Mouse (Mus musculus) bone marrow, adult 2 months (tissue): ENCODE data around the gene Fancm. TPM values are rescaled to one million over a fixed set of nuclear protein-coding genes. Genes with fewer than 3 reads are reported as not detected.

Source experiments
- H3K27ac ChIP-seq: fragments of 200-500 bp; 2 replicates; pipeline ENCODE4 v1.5.1; 2012; ENCODE audit warnings: low read depth, mild to moderate bottlenecking, control low read depth, inconsistent platforms, low read length; ENCODE audit not compliant: control insufficient read depth, poor library complexity, insufficient read depth
- H3K4me1 ChIP-seq: fragments of 200-500 bp; 2 replicates; pipeline ENCODE4 v1.6.1; 2011; ENCODE audit warnings: low read length; ENCODE audit not compliant: control insufficient read depth, insufficient read depth
- H3K4me3 ChIP-seq: fragments of 200-500 bp; replicated peaks from 2 replicates; pipeline ENCODE3; 2011; ENCODE audit warnings: mild to moderate bottlenecking, low read depth, low read length, control low read depth; ENCODE audit not compliant: control insufficient read depth
- CTCF ChIP-seq: fragments of 200-500 bp; IDR thresholded peaks from 2 replicates; pipeline ENCODE4 v1.5.1; 2011; ENCODE audit warnings: low read length, control low read depth; ENCODE audit not compliant: control insufficient read depth, insufficient read depth
- POLR2A ChIP-seq: fragments of 200-500 bp; IDR thresholded peaks from 2 replicates; pipeline ENCODE4 v1.6.1; 2011; ENCODE audit warnings: low read depth, mild to moderate bottlenecking, control low read depth, low read length, borderline replicate concordance; ENCODE audit not compliant: control insufficient read depth
- WGBS: fragments of 180-500 bp; shearing (Covaris S2); methylation state at CpG from one replicate; pipeline ENCODE4 v1.1.7; 2018; 5-methylcytosine and 5-hydroxymethylcytosine counted together
- polyA plus RNA-seq: library from polyadenylated mRNA; stranded (reverse); fragments of >200 nt; gene quantifications from 2 replicates; pipeline ENCODE4 v1.2.4, GENCODE M21; 2011; ENCODE audit warnings: low replicate concordance; ENCODE audit not compliant: missing spikeins, insufficient read depth, insufficient read length

The Fancm gene
- polyA plus RNA-seq, 1 experiment = 5.1 TPM

- no peak overlapping the region for H3K27ac ChIP-seq
- H3K4me1 ChIP-seq = no peaks in the 10 kb centered on the region; the same call in 1 of the 2 replicates
- no peak overlapping the region for H3K4me3 ChIP-seq
- TF ChIP-seq CTCF (no peak), POLR2A (no peak)
- 0% methylated on average over 2 of the region's 2 CpGs for WGBS
These were observed 10.2 kb upstream of the Fancm start for GRCm38 (mm10) chr12:65065241-65065640.

GRCm38 (mm10) chr12:65066234-65066633, 9.2 kb upstream of the Fancm start:
- Histone ChIP-seq H3K27ac (no peak overlapping the region), H3K4me3 (no peak overlapping the region), H3K4me1 (no peaks in the 10 kb centered on the region; the same call in 1 of the 2 replicates)
- WGBS = 7% methylated on average over 3 of the region's 3 CpGs
- TF ChIP-seq CTCF (no peak), POLR2A (no peak)

- Histone ChIP-seq H3K4me3 (no peak overlapping the region), H3K27ac (no peak overlapping the region), H3K4me1 (no peaks in the 10 kb centered on the region; the same call in 1 of the 2 replicates)
- TF ChIP-seq CTCF (no peak), POLR2A (no peak)
- 66% methylated on average over 4 of the region's 4 CpGs for WGBS
These were observed 7.0 kb upstream of the Fancm start for GRCm38 (mm10) chr12:65068409-65068808.

GRCm38 (mm10) chr12:65072911-65073610, 2.3 kb upstream of the Fancm start:
- H3K27ac ChIP-seq = peak overlapping the region; percentile 91
- 2% methylated on average over 21 of the region's 21 CpGs for WGBS
- peak overlapping the region; percentile 92 for H3K4me3 ChIP-seq
- TF ChIP-seq POLR2A = no peak
- TF ChIP-seq CTCF = no peak
- H3K4me1 ChIP-seq = no peaks in the 10 kb centered on the region; the same call in 1 of the 2 replicates

GRCm38 (mm10) chr12:65073611-65074178, 1.7 kb upstream of the Fancm start, which contains the start of gene Fkbp3:
Gene Fkbp3 (minus strand): TSS chr12:65074007.
- Histone ChIP-seq H3K4me3 (peak within 1 kb of the TSS; percentile 92), H3K4me1 (no peaks in the 10 kb centered on the region; the same call in 1 of the 2 replicates), H3K27ac (peak within 1 kb of the TSS; percentile 91)
- WGBS = under 1% methylated on average over 49 of the region's 49 CpGs
- TF ChIP-seq POLR2A (peak; percentile 94; the same call in 1 of the 2 replicates), CTCF (no peak)

GRCm38 (mm10) chr12:65074651-65075050, 752 bp upstream of the Fancm start:
- Histone ChIP-seq H3K27ac (no peak overlapping the region), H3K4me3 (no peak overlapping the region), H3K4me1 (no peaks in the 10 kb centered on the region; the same call in 1 of the 2 replicates)
- no peak for TF ChIP-seq CTCF
- TF ChIP-seq POLR2A = no peak
- WGBS = 41% methylated on average over 7 of the region's 7 CpGs

- Histone ChIP-seq H3K27ac (peak overlapping the region; percentile 42; the same call in 1 of the 2 replicates), H3K4me3 (peak overlapping the region; percentile 89), H3K4me1 (no peaks in the 10 kb centered on the region; the same call in 1 of the 2 replicates)
- WGBS = under 1% methylated on average over 41 of the region's 41 CpGs
- TF ChIP-seq POLR2A (no peak), CTCF (no peak)
These were observed 419 bp downstream of the Fancm start for GRCm38 (mm10) chr12:65075733-65076310.

- 67% methylated on average over 9 of the region's 9 CpGs for WGBS
- Histone ChIP-seq H3K4me3 (peak overlapping the region; percentile 4), H3K27ac (no peak overlapping the region), H3K4me1 (no peaks in the 10 kb centered on the region; the same call in 1 of the 2 replicates)
- TF ChIP-seq CTCF = no peak
- no peak for TF ChIP-seq POLR2A
These were observed 1.5 kb downstream of the Fancm start for GRCm38 (mm10) chr12:65076906-65077305.
